Mouse (Mus musculus): ENCODE measurements at regions not wholly inside any gene's neighbourhood (a gene's known extent, or its start where the extent isn't known, plus 50 kb on each side); places are given as distances from the start of the nearest gene placed in this dataset.

GRCm38 (mm10) chr9:57325962-57326361, 63.5 kb upstream of the 1700017B05Rik start:
- no peak for DNase-seq (ENCODE audit: extremely low read depth, low read depth, low spot score)

- no peak for DNase-seq (ENCODE audit: extremely low read depth, low read depth, low spot score)
Measured at GRCm38 (mm10) chr9:57319009-57319408, 56.6 kb upstream of the 1700017B05Rik start.

GRCm38 (mm10) chr9:57317531-57318201, 55.3 kb upstream of the 1700017B05Rik start:
- no peak for DNase-seq (ENCODE audit: extremely low read depth, low read depth, low spot score)

GRCm38 (mm10) chr9:57315032-57315660, 52.7 kb upstream of the 1700017B05Rik start:
- no peak for DNase-seq (ENCODE audit: extremely low read depth, low read depth, low spot score)

GRCm38 (mm10) chr9:57313876-57314275, 51.5 kb upstream of the 1700017B05Rik start:
- DNase-seq (ENCODE audit: extremely low read depth, low read depth, low spot score), result peak; percentile 65

DNA sequence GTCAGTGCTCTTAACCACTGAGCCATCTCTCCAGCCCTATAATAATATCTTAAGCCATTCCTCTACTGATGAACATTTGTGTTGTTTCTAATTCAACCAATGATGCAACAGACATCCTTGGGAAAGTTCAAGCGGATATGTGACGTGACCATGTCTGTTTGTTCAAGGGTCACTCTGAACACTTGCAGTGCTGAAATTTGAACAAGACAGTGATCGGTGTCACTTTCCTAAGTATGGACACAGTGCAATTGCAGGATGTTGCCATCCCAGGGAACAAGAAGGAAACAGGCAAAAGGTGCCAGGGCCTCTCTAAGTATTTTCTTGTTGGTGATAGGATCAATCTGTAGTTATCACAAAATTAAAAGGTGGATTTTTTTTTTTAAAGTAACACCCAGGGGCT, 50.1 kb upstream of the 1700017B05Rik start:
- no peak for DNase-seq (ENCODE audit: extremely low read depth, low read depth, low spot score)
